Mouse (Mus musculus): ENCODE measurements around the gene 0610037L13Rik.

0610037L13Rik gene

DNA sequence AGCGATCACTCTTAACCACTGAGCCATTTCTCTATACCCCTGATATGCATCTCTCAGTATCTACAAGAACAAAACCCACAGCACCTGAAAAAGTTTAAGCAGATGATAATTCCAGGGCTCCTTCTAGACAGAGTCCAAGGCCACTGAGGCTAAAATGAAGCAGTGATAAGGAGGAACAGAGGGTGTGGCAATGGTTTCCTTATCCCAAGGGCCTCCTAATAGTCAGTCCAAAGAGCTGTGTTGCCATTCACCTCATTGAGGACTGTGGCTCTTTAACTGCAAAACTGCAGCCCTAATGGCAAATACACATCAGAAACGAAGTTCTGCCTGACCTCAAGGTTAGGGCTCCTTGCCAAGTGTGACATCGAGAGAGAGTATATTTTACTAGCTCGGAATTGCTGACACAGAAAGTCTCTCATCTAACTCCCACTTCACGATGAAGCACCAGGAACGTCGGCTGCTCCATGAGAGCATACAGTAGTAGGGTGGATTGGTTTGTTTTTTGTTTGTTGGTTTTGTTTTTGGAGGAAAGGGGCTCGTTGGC, 31.6 kb downstream of the 0610037L13Rik start:
- no peak for DNase-seq

DNA sequence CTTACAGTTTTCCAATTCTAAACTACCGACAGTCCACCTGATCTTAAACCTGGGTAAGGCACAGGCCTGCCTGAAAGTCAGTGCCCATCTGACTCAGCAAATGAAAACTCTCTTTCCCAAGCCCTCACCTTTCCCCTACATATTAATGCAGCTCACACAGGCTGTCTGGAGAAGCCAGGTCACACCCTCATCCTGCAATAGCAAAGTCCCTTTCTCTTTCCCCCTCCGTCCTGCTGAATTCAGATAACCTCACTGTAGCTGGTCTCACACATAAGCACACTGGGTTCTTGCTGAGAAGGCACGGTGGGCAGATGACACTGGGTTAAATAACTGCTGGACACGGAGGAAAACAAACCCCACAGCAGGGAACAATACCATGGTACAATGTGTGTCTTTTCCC, 32.3 kb downstream of the 0610037L13Rik start:
- DNase-seq: no peak

DNA sequence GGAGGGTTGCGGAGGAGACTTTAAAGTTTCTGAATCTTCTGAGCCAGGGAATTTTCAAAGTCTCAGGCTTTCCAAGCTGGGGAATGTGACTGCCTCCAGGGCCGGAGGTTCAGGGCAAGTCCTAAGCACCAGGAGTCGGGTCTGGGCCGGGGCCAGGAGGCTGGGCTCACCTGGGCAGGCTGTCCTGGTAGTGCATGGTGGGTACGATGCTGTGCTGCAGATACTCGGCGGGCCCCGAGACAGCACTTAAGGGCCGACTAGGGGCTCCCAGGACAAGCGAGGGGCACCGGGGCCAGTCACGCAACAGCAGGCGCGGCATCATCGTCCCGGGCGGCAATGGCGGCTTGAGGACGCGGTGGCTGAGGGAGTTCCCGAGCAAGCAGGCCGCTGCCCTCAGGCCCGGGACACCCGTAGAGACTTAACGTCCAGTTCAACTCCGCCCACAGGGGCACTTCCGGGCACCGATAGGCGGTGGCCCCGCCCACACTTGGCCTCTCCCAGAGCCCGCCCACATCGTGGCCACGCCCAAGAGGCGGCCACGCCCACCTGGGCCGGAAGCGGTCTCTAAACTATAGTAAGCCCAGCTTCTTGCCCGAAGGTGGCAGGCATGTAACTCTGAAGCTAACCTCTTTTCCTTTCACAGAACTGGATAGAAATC, 33.7 kb downstream of the 0610037L13Rik start, which contains the start of gene Cpt2:
Gene Cpt2 (minus strand): TSS at position 466 of the 658 bp plus-strand sequence.
- peak; percentile 91 for DNase-seq

DNA sequence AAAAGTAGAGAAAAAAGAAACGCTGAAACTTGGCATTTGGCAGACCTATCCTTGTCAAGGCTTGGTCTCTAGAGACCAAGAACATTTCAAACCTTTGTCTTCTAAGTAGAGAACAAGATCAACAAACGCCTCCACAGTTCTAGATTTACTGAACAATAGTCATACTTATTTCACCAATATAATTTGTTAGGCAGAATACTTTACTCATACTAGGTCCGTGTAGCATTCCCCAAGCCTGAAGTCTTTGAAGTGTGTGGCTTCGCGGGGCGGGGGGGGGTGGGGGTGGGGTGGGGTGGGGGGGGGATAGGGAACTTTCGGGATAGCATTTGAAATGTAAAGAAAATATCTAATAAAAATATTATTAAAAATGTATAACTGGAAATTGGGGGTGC, 34.2 kb downstream of the 0610037L13Rik start:
- DNase-seq: no peak

DNA sequence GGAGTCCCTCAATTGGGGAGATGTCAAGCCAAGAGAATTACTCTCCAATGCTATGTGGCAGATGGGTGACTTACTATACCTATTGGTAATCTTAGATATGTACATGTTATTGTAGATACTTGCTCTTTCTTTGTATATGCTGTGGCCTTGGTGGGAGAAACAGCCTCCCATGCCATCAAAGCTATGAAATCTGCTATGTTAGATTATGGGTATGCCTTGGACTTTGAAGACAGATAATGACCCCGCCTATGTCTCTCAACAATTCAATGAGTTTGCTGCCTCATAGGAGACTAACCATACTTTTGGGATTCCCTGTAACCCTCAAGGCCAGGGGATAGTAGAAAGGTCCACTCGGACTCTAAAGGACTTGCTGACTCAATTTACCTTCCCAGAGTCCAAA, 38.7 kb downstream of the 0610037L13Rik start:
- DNase-seq: no peak

DNA sequence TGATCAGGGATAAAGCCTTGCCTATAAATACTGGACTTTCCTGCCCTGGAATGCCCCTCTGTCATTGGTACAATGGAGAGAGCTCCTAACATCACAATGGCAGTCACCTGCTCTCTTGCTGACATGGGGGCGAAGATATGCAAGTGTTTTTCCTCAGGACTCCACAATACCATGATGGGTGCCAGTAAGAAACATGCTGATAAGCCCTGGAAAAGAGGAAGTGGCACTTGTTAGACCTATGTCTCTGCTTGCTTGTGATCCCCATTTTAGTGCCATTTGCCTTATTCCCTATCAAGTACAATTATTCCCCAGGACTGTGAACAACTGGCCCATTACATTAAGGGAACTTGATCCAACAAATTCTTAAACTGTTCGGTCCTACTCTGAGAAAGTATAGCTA, 39.1 kb downstream of the 0610037L13Rik start:
- DNase-seq: no peak

DNA sequence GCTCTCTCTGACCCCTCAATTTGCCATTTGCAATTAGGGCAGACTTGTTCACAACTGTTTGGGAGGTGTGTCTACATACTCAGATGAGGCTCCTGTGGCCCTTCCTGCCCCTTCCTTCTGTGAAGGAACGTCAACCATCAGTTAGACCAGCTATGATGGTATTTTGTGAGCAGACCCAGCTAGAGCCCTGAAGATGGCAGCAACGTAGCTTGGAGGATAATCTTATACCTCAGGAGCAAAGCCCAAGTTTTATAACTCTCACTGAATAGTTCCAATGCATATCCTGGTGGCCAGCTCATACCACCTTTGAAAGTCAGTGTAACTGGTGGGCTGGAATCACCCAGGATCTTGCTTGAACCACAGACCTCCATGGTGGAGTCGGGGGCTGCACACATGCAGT, 41.8 kb downstream of the 0610037L13Rik start:
- no peak for DNase-seq

DNA sequence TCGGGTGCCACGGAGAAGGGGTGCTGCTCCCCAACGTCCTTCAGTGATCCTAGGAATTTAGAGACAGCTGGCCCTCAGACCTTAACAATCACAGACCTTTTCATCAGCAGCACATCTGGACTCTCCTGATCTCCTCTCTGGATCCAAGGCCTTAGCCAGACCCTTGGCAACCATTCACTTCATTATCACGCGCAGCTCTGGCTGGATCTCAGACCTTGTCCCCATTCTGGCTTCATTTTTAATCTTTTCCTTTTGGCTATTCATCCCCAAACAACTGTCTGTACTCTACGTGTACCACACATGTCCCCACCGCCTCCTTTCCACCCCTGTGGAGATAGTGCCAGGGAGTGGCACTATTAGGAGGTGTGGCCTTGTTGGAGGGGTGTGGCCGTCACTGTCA, 43.6 kb downstream of the 0610037L13Rik start:
- no peak for DNase-seq

DNA sequence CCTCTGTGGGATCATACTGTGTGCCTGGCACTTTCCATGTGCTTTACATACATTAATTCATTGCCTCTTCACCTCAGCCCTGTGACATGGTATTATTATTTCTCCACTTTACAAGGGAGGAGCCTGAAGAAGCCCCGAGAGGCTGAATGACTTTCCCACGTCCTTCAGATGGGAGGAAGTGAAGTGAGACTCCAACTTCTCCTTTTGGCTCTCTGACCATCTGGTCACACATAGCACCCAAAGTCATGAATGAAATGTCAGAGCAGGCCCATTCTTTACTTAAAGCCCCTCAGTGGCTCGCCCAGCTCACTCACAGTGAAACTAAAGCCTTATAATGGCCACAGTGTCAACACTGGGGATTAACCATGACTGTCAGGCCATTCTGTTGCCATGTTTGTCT, 45.6 kb downstream of the 0610037L13Rik start:
- no peak for DNase-seq

DNA sequence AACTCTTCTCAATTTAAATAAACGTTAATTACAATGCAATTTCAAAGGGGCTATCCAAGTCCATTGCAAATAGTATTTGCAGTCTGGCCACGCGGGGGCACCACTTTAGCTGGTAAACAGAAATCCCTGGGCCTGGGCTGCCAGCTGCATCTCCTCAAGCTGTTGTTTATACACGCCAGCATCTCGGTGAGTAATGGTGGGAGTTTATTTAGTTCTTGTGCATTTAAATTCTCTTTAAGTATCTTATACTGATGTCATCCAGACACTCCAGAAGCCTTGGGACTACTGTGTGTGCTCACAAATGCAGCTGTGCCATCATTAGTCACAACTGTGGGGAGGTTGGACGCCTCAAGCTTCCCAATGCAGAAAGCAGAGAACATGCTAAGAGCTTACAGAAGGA, 47.7 kb downstream of the 0610037L13Rik start:
- peak; percentile 45 to 62 for DNase-seq

DNA sequence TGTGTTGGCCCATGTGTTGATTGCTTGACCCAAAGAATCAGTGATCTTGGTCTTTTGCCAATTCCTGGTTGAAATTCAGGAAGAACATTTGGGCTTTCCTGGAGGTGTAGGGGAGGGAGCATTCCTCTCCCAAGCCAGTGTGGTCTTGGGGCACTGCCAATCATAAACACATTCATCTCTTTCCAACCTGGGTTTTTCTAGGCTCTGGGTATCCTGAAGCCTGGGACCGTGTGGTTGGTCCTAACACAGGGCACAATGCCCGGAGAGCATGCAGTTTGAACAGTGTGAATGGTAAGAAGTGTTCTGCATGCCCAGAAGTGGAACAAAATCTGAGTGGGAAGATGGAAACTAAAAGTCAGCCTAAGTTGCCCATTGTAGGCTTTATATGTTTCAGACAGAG, 48.5 kb downstream of the 0610037L13Rik start:
- DNase-seq: no peak

DNA sequence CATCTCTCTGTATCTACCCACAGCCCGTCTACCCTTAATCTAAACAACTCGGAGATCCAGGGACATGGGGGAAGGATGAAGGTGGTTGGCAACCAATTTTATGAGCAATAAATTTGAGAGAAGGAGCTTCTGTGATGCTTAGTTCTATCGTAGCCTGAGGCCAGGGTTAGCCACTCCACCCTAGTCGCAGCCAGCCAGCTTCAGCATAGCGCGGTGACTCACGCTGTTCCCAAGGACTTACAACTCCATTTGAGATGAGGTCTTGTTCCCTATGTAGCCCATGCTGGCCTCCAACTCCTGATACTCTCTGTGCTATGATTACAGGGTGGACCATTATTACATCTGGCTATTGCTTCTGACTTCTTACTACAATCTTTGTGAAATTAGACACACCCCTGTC, 53.1 kb downstream of the 0610037L13Rik start:
- no peak for DNase-seq

DNA sequence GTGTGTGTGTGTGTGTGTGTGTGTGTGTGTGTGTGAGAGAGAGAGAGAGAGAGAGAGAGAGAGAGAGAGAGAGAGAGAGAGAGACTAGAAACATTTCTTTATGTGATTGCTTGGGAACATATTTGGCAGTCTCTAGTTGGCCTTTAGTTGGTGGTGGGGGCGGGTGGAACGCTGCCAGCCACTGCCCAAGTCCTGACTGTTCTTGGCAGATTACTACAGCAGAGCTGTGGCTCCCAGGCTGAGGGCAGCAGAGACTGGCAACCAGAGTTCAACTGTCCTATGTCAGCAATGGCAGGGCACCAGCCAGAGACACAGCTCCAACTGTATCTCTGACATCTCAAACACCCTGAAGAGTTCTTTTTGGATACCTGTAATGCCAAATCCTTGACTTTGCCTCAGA, 54.5 kb downstream of the 0610037L13Rik start:
- DNase-seq: no peak
